ENCODE assay signal across 11 mouse cellular contexts in genomic region chr2:146561505-146561904, GRCm38 (mm10). TPM values are rescaled to one million over a fixed set of nuclear protein-coding genes. Genes with fewer than 3 reads are reported as not detected.
DNase-seq lines count a peak whose midpoint lies in the region; ATAC-seq and TF ChIP-seq lines count a peak whose summit lies in the region.
"Had no signal": no experiment of that assay in that cellular context is flagged by ENCODE, and none has a peak within 500 bp of the region (broad histone marks: within the 10 kb centered on the region; RNA-seq: fewer than 3 reads in every experiment).

No protein-coding gene starts in this region.

- TF ChIP-seq EP300 in heart, adult 2 months (IDR thresholded peaks at IDR 0.05; ENCODE audit: insufficient read depth, low read depth, low read length), result no peak

- peaks cover 2% of the 10 kb centered on the region for H3K4me1 ChIP-seq in heart, adult 2 months (ENCODE audit: control insufficient read depth, insufficient read depth, low read length)
- H3K4me1 ChIP-seq in lung, embryonic 14.5 days (ENCODE audit: insufficient read depth), result no peaks in the 10 kb centered on the region
- no peaks in the 10 kb centered on the region for H3K4me1 ChIP-seq in embryonic facial prominence, embryonic 15.5 days
- H3K4me1 ChIP-seq in forebrain, embryonic 12.5 days, result no peaks in the 10 kb centered on the region

- no peak for DNase-seq in heart, adult 2 months
- DNase-seq in heart, adult 18-20 months, result no peak
- DNase-seq in lung, embryonic 14.5 days, result peak; percentile 82
- DNase-seq in lung, postnatal 25 days (ENCODE audit: low spot score), result no peak
- DNase-seq in lung, postnatal 4 days, result peak; percentile 52 to 53
- DNase-seq: cerebellum, adult 9-11 months; liver, embryonic 13.5 days; thymus, postnatal 36 days had no signal

- intact Hi-C loops in heart, adult 2 months (cut with DNase I), result loop anchor here (5.0 kb wide), 1 partner anchor 44 kb away; no protein-coding TSS in a partner anchor

- ATAC-seq in lung, embryonic 14.5 days (ENCODE audit: insufficient read depth), result peak; percentile 76; the same call in 1 of the 2 replicates
- no peak for ATAC-seq in embryonic facial prominence, embryonic 15.5 days (ENCODE audit: insufficient number of reproducible peaks, low FRiP score, low TSS enrichment, low read depth)
- ATAC-seq in forebrain, embryonic 12.5 days (ENCODE audit: low FRiP score), result no peak

- no peaks in the 10 kb centered on the region for H3K79me2 ChIP-seq in heart, adult 2 months (replicated peaks; ENCODE audit: control insufficient read depth, insufficient read depth, low read length)

- H3K27me3 ChIP-seq in heart, adult 2 months (ENCODE audit: control insufficient read depth, insufficient read depth, low read length), result no peaks in the 10 kb centered on the region
- H3K27me3 ChIP-seq in lung, embryonic 14.5 days (ENCODE audit: insufficient read depth, low read length), result no peaks in the 10 kb centered on the region
- H3K27me3 ChIP-seq in embryonic facial prominence, embryonic 15.5 days, result no peaks in the 10 kb centered on the region
- H3K27me3 ChIP-seq in forebrain, embryonic 12.5 days, result no peaks in the 10 kb centered on the region
- H3K27me3 ChIP-seq: liver, embryonic 13.5 days had no signal

- H3K9me3 ChIP-seq in lung, embryonic 14.5 days (ENCODE audit: low read depth, low read length), result no peaks in the 10 kb centered on the region
- H3K9me3 ChIP-seq in embryonic facial prominence, embryonic 15.5 days (replicated peaks), result no peaks in the 10 kb centered on the region
- H3K9me3 ChIP-seq in forebrain, embryonic 12.5 days, result no peaks in the 10 kb centered on the region
- H3K9me3 ChIP-seq: liver, embryonic 13.5 days; midbrain, embryonic 10.5 days had no signal

- no peaks in the 10 kb centered on the region; the same call in 1 of the 2 replicates for H3K36me3 ChIP-seq in heart, adult 2 months (ENCODE audit: control insufficient read depth, insufficient read depth, low read length)
- no peaks in the 10 kb centered on the region for H3K36me3 ChIP-seq in lung, embryonic 14.5 days (ENCODE audit: insufficient read depth)
- no peaks in the 10 kb centered on the region for H3K36me3 ChIP-seq in embryonic facial prominence, embryonic 15.5 days
- H3K36me3 ChIP-seq in forebrain, embryonic 12.5 days (replicated peaks), result no peaks in the 10 kb centered on the region
- H3K36me3 ChIP-seq: liver, embryonic 13.5 days; midbrain, embryonic 10.5 days had no signal

- peak overlapping the region; percentile 43 for H3K27ac ChIP-seq in heart, adult 2 months
- H3K27ac ChIP-seq in lung, embryonic 14.5 days (ENCODE audit: low read depth), result no peak overlapping the region
- H3K27ac ChIP-seq in embryonic facial prominence, embryonic 15.5 days (replicated peaks), result peak overlapping the region; percentile 44; the same call in 1 of the 2 replicates
- no peak overlapping the region for H3K27ac ChIP-seq in forebrain, embryonic 12.5 days
- H3K27ac ChIP-seq: liver, embryonic 13.5 days; midbrain, embryonic 10.5 days had no signal

- no peak overlapping the region for H3K4me3 ChIP-seq in heart, adult 2 months
- no peak overlapping the region for H3K4me3 ChIP-seq in lung, embryonic 14.5 days (ENCODE audit: low read depth, low read length)
- H3K4me3 ChIP-seq in embryonic facial prominence, embryonic 15.5 days (replicated peaks), result no peak overlapping the region
- H3K4me3 ChIP-seq in forebrain, embryonic 12.5 days (replicated peaks), result no peak overlapping the region
- H3K4me3 ChIP-seq: liver, embryonic 13.5 days; midbrain, embryonic 10.5 days had no signal

- H3K9ac ChIP-seq in heart, adult 2 months (ENCODE audit: low read depth, low read length), result no peak overlapping the region
- H3K9ac ChIP-seq in lung, embryonic 14.5 days, result no peak overlapping the region
- H3K9ac ChIP-seq in embryonic facial prominence, embryonic 15.5 days, result no peak overlapping the region
- H3K9ac ChIP-seq in forebrain, embryonic 12.5 days, result no peak overlapping the region
- H3K9ac ChIP-seq: liver, embryonic 13.5 days had no signal

- 37% methylated on average over 3 of the region's 3 CpGs for WGBS in heart, adult 2 months
- WGBS in lung, embryonic 14.5 days, result 32% methylated on average over 3 of the region's 3 CpGs
- WGBS in embryonic facial prominence, embryonic 15.5 days, result 29% methylated on average over 3 of the region's 3 CpGs
- 81% methylated on average over 3 of the region's 3 CpGs for WGBS in forebrain, embryonic 12.5 days

- TF ChIP-seq POLR2A in heart, adult 2 months (IDR thresholded peaks at IDR 0.05; ENCODE audit: insufficient read depth, low read depth, low read length), result no peak

- TF ChIP-seq CTCF in heart, adult 2 months (IDR thresholded peaks at IDR 0.05), result no peak
- no peak for TF ChIP-seq CTCF in lung, embryonic 14.5 days (IDR thresholded peaks at IDR 0.05; ENCODE audit: low read depth)

- no peak overlapping the region for H3K4me2 ChIP-seq in lung, embryonic 14.5 days
- no peak overlapping the region for H3K4me2 ChIP-seq in embryonic facial prominence, embryonic 15.5 days (replicated peaks)
- H3K4me2 ChIP-seq in forebrain, embryonic 12.5 days, result no peak overlapping the region
- H3K4me2 ChIP-seq: liver, embryonic 13.5 days had no signal

RNA-seq across cellular contexts. Expression of gene Ralgapa2, which starts 49.4 kb away (rescaled TPM):
- 10 to 100 TPM; 36.7 to 41.3 TPM for total RNA-seq in heart, adult 2 months (2021)
- polyA plus RNA-seq in heart, adult 2 months (2012; rRNA removed), result 14.5 and 25.3 TPM in 2 replicates
- total RNA-seq in heart, adult 18-20 months (2021), result 10 to 100 TPM; 38.7 to 41.1 TPM
- 8.1 and 8.7 TPM in 2 replicates for polyA plus RNA-seq in lung, embryonic 14.5 days (2014; fragmentation: Nextera tagmentation; extraction: Ambion mirVana)
- 5.5 and 5.9 TPM in 2 replicates for polyA plus RNA-seq in embryonic facial prominence, embryonic 15.5 days (2015; fragmentation: Nextera tagmentation; extraction: Ambion mirVana)
- polyA plus RNA-seq in forebrain, embryonic 12.5 days (2016; fragmentation: Nextera tagmentation; extraction: Ambion mirVana), result 15.2 and 17.0 TPM in 2 replicates

Comparison
In these comparisons a context has a peak if more than half of its experiments do, and no peak if none do; other contexts are left out.
1. DNase-seq: peak in lung, embryonic 14.5 days (single experiment) and lung, postnatal 4 days (2 of 2); none in heart, adult 2 months (0 of 2), heart, adult 18-20 months (0 of 2) and lung, postnatal 25 days (single experiment).
2. H3K27ac ChIP-seq: peak in heart, adult 2 months (single experiment) and embryonic facial prominence, embryonic 15.5 days (single experiment); none in lung, embryonic 14.5 days (single experiment) and forebrain, embryonic 12.5 days (single experiment).